ENCODE assay signal across 15 mouse cellular contexts in genomic region chr17:33973572-33973971, GRCm38 (mm10).
"Had no signal": no experiment of that assay in that cellular context is flagged by ENCODE, and none has a peak within 500 bp of the region (broad histone marks: within the 10 kb centered on the region; RNA-seq: fewer than 3 reads in every experiment).

No protein-coding gene starts in this region.

- H3K36me3 ChIP-seq: kidney, embryonic 15.5 days; liver, embryonic 15.5 days; midbrain, embryonic 10.5 days; midbrain, embryonic 13.5 days had no signal

- DNase-seq: kidney, adult 11 months; kidney, adult 8-10 months; kidney, postnatal 10 days; kidney, postnatal 36 days; layer of hippocampus, postnatal 36 days; lung, adult 2 months; thymus, adult 18-20 months; thymus, postnatal 36 days had no signal

- H3K9me3 ChIP-seq: kidney, embryonic 15.5 days; liver, embryonic 15.5 days; midbrain, embryonic 13.5 days had no signal

- H3K4me2 ChIP-seq: kidney, embryonic 15.5 days; liver, embryonic 15.5 days; midbrain, embryonic 13.5 days had no signal

- H3K27ac ChIP-seq: kidney, embryonic 15.5 days; left cerebral cortex, adult 2 months; liver, embryonic 15.5 days; macrophage; midbrain, embryonic 10.5 days; midbrain, embryonic 13.5 days had no signal

- H3K9ac ChIP-seq: kidney, embryonic 15.5 days; liver, embryonic 15.5 days; midbrain, embryonic 13.5 days had no signal

- ATAC-seq: midbrain, embryonic 13.5 days had no signal

- H3K4me3 ChIP-seq: kidney, embryonic 15.5 days; left cerebral cortex, adult 2 months; liver, embryonic 15.5 days; megakaryocyte, embryonic 14.5 days; midbrain, embryonic 10.5 days; midbrain, embryonic 13.5 days had no signal
